8 mouse cellular contexts compared by ENCODE assay signal in genomic region chr2:150500124-150500973, GRCm38 (mm10). TPM values are rescaled to one million over a fixed set of nuclear protein-coding genes. Genes with fewer than 3 reads are reported as not detected.
DNase-seq lines count a peak whose midpoint lies in the region; ATAC-seq and TF ChIP-seq lines count a peak whose summit lies in the region.
"Not testable (repeated sequence)": the region's sequence is repeated elsewhere in the genome, so short reads cannot be mapped to it uniquely, and the experiment has no call there.

No protein-coding gene starts in this region.

- H3K27me3 ChIP-seq in ES-Bruce4 (ENCODE audit: control insufficient read depth, insufficient read depth, low read length, poor library complexity, severe bottlenecking); embryonic facial prominence, embryonic 12.5 days; forebrain, postnatal 0 days (ENCODE audit: insufficient read depth, low read length); hindbrain, embryonic 13.5 days; kidney, postnatal 0 days (ENCODE audit: insufficient read depth, low read length); liver, embryonic 16.5 days (ENCODE audit: control insufficient read depth, insufficient read depth, low read depth, low read length); midbrain, embryonic 14.5 days (ENCODE audit: control insufficient read depth, insufficient read depth, low read length): not testable (repeated sequence)

- not testable (repeated sequence) for H3K27ac ChIP-seq in ES-Bruce4 (ENCODE audit: insufficient read depth, low read length); embryonic facial prominence, embryonic 12.5 days; forebrain, postnatal 0 days (ENCODE audit: low read depth, low read length); hindbrain, embryonic 13.5 days; kidney, postnatal 0 days; liver, embryonic 16.5 days (ENCODE audit: low read length); midbrain, embryonic 14.5 days (replicated peaks; ENCODE audit: low read depth, low read length)

- H3K4me1 ChIP-seq in ES-Bruce4 (ENCODE audit: control insufficient read depth, insufficient read depth, low read length); embryonic facial prominence, embryonic 12.5 days; forebrain, postnatal 0 days (ENCODE audit: insufficient read depth); hindbrain, embryonic 13.5 days (replicated peaks); kidney, postnatal 0 days (replicated peaks; ENCODE audit: insufficient read depth, low read length); liver, embryonic 16.5 days (ENCODE audit: control insufficient read depth, low read depth, low read length); midbrain, embryonic 14.5 days (ENCODE audit: control insufficient read depth, insufficient read depth, low read length): not testable (repeated sequence)

- H3K9ac ChIP-seq in ES-Bruce4 (ENCODE audit: low read depth, poor library complexity, severe bottlenecking); embryonic facial prominence, embryonic 12.5 days; forebrain, postnatal 0 days; kidney, postnatal 0 days (ENCODE audit: low read depth, low read length); liver, embryonic 16.5 days (ENCODE audit: low read depth, low read length); midbrain, embryonic 14.5 days (replicated peaks; ENCODE audit: low read length): not testable (repeated sequence)
- H3K9ac ChIP-seq in hindbrain, embryonic 13.5 days, result peak overlapping the region; percentile 36; the same call in 1 of the 2 replicates

- TF ChIP-seq POLR2A in ES-Bruce4 (IDR thresholded peaks at IDR 0.05; ENCODE audit: insufficient read depth, low read length), result not testable (repeated sequence)

- not testable (repeated sequence) for ATAC-seq in embryonic facial prominence, embryonic 12.5 days (ENCODE audit: insufficient number of reproducible peaks, insufficient read depth, low FRiP score, low TSS enrichment); forebrain, postnatal 0 days; liver, embryonic 16.5 days (ENCODE audit: low read depth); midbrain, embryonic 14.5 days (ENCODE audit: low FRiP score, low TSS enrichment)
- peak; percentile 39; the same call in 1 of the 2 replicates for ATAC-seq in hindbrain, embryonic 13.5 days (ENCODE audit: low FRiP score)
- 0 out of 2 replicates have a peak, but pooled peaks have one; percentile 36 for ATAC-seq in kidney, postnatal 0 days (replicated peaks; ENCODE audit: low FRiP score, low read depth)

- not testable (repeated sequence) for H3K36me3 ChIP-seq in ES-Bruce4 (ENCODE audit: control insufficient read depth, insufficient read depth, low read length, poor library complexity, severe bottlenecking); embryonic facial prominence, embryonic 12.5 days; forebrain, postnatal 0 days (ENCODE audit: insufficient read depth); hindbrain, embryonic 13.5 days; kidney, postnatal 0 days (ENCODE audit: insufficient read depth, low read length); liver, embryonic 16.5 days (ENCODE audit: control insufficient read depth, insufficient read depth); midbrain, embryonic 14.5 days (ENCODE audit: control insufficient read depth, insufficient read depth, low read length)

- H3K4me2 ChIP-seq in embryonic facial prominence, embryonic 12.5 days (replicated peaks), result peak overlapping the region; percentile 43
- peak overlapping the region; percentile 42 for H3K4me2 ChIP-seq in forebrain, postnatal 0 days (ENCODE audit: low read depth)
- peak overlapping the region; percentile 50 for H3K4me2 ChIP-seq in hindbrain, embryonic 13.5 days
- H3K4me2 ChIP-seq in kidney, postnatal 0 days (ENCODE audit: low read length), result peak overlapping the region; percentile 38
- H3K4me2 ChIP-seq in liver, embryonic 16.5 days (ENCODE audit: low read depth, low read length), result 0 out of 2 replicates have a peak overlapping the region, but pooled peaks have one; percentile 6
- peak overlapping the region; percentile 39; the same call in 1 of the 2 replicates for H3K4me2 ChIP-seq in midbrain, embryonic 14.5 days (ENCODE audit: low read length)

- not testable (repeated sequence) for DNase-seq in forebrain, postnatal 0 days
- DNase-seq in kidney, postnatal 0 days (ENCODE audit: low spot score), result peak; percentile 11
- peak; percentile 4 for DNase-seq in midbrain, embryonic 14.5 days
- DNase-seq in retina, postnatal 1 day, result peak; percentile 2

- 38% methylated on average over 60 of the region's 60 CpGs for WGBS in embryonic facial prominence, embryonic 12.5 days
- WGBS in forebrain, postnatal 0 days, result 50% methylated on average over 60 of the region's 60 CpGs
- WGBS in hindbrain, embryonic 13.5 days, result 44% methylated on average over 60 of the region's 60 CpGs
- 40% methylated on average over 60 of the region's 60 CpGs for WGBS in kidney, postnatal 0 days
- WGBS in liver, embryonic 16.5 days (ENCODE audit: insufficient replicate concordance), result 39% methylated on average over 60 of the region's 60 CpGs
- 52% methylated on average over 60 of the region's 60 CpGs for WGBS in midbrain, embryonic 14.5 days

- not testable (repeated sequence) for TF ChIP-seq CTCF in ES-Bruce4 (IDR thresholded peaks at IDR 0.05; ENCODE audit: low read depth, low read length); forebrain, postnatal 0 days (IDR thresholded peaks at IDR 0.05; ENCODE audit: low read depth); kidney, postnatal 0 days (IDR thresholded peaks at IDR 0.05; ENCODE audit: low read depth)

- peak overlapping the region; percentile 39 for H3K4me3 ChIP-seq in ES-Bruce4 (ENCODE audit: low read depth, low read length)
- H3K4me3 ChIP-seq in embryonic facial prominence, embryonic 12.5 days, result peak overlapping the region; percentile 27; the same call in 1 of the 2 replicates
- peak overlapping the region; percentile 18; the same call in 1 of the 2 replicates for H3K4me3 ChIP-seq in forebrain, postnatal 0 days (ENCODE audit: low read depth, low read length)
- peak overlapping the region; percentile 35 for H3K4me3 ChIP-seq in hindbrain, embryonic 13.5 days
- H3K4me3 ChIP-seq in kidney, postnatal 0 days (replicated peaks; ENCODE audit: low read depth, low read length); liver, embryonic 16.5 days (ENCODE audit: low read depth, low read length): not testable (repeated sequence)
- peak overlapping the region; percentile 23 for H3K4me3 ChIP-seq in midbrain, embryonic 14.5 days (replicated peaks; ENCODE audit: low read depth, low read length)

- H3K9me3 ChIP-seq in ES-Bruce4 (replicated peaks; ENCODE audit: control insufficient read depth, insufficient read depth, low read length, poor library complexity, severe bottlenecking); embryonic facial prominence, embryonic 12.5 days; forebrain, postnatal 0 days (ENCODE audit: low read length); hindbrain, embryonic 13.5 days; kidney, postnatal 0 days (replicated peaks; ENCODE audit: low read length); liver, embryonic 16.5 days (replicated peaks; ENCODE audit: control insufficient read depth, low read length); midbrain, embryonic 14.5 days (ENCODE audit: control insufficient read depth, low read length): not testable (repeated sequence)

- TF ChIP-seq EP300 in ES-Bruce4 (IDR thresholded peaks at IDR 0.05; ENCODE audit: insufficient read depth, low read depth, low read length), result not testable (repeated sequence)

RNA-seq across cellular contexts. Expression of gene Zfp345, which starts 15.5 kb away (rescaled TPM):
- polyA plus RNA-seq in ES-Bruce4 (2011; ENCODE audit: insufficient read depth, insufficient read length, low read depth, missing spikeins), result 7.8 and 8.6 TPM in 2 replicates
- polyA plus RNA-seq in embryonic facial prominence, embryonic 12.5 days (2016; fragmentation: Nextera tagmentation; extraction: Ambion mirVana), result 0.05 TPM in 1 of 2 replicates, not detected in the other
- total RNA-seq in forebrain, postnatal 0 days (2014; rRNA removed), result not detected in 2 replicates
- polyA plus RNA-seq in forebrain, postnatal 0 days (2015; fragmentation: Nextera tagmentation; extraction: Ambion mirVana), result 0.05 TPM in 1 of 2 replicates, not detected in the other
- not detected in 2 replicates for polyA plus RNA-seq in hindbrain, embryonic 13.5 days (2015; fragmentation: Nextera tagmentation; extraction: Ambion mirVana)
- 0.09 and 0.10 TPM in 2 replicates for polyA plus RNA-seq in kidney, postnatal 0 days (2015; fragmentation: Nextera tagmentation; extraction: Ambion mirVana)
- polyA plus RNA-seq in liver, embryonic 16.5 days (2015; fragmentation: Nextera tagmentation; extraction: Ambion mirVana), result not detected in 2 replicates
- 0.08 TPM in 1 of 2 replicates, not detected in the other for polyA plus RNA-seq in midbrain, embryonic 14.5 days (2014; fragmentation: Nextera tagmentation; extraction: Ambion mirVana)

RNA-seq across cellular contexts. Expression of gene Zfp442, which starts 49.1 kb away (rescaled TPM):
- polyA plus RNA-seq in ES-Bruce4 (2011; ENCODE audit: insufficient read depth, insufficient read length, low read depth, missing spikeins), result 8.1 TPM in 2 replicates
- 9.4 and 10.2 TPM in 2 replicates for polyA plus RNA-seq in embryonic facial prominence, embryonic 12.5 days (2016; fragmentation: Nextera tagmentation; extraction: Ambion mirVana)
- total RNA-seq in forebrain, postnatal 0 days (2014; rRNA removed), result 6.6 and 7.4 TPM in 2 replicates
- polyA plus RNA-seq in forebrain, postnatal 0 days (2015; fragmentation: Nextera tagmentation; extraction: Ambion mirVana), result 3.2 and 4.5 TPM in 2 replicates
- 8.0 and 9.3 TPM in 2 replicates for polyA plus RNA-seq in hindbrain, embryonic 13.5 days (2015; fragmentation: Nextera tagmentation; extraction: Ambion mirVana)
- polyA plus RNA-seq in kidney, postnatal 0 days (2015; fragmentation: Nextera tagmentation; extraction: Ambion mirVana), result 5.1 and 5.8 TPM in 2 replicates
- polyA plus RNA-seq in liver, embryonic 16.5 days (2015; fragmentation: Nextera tagmentation; extraction: Ambion mirVana), result 0.93 and 1.4 TPM in 2 replicates
- polyA plus RNA-seq in midbrain, embryonic 14.5 days (2014; fragmentation: Nextera tagmentation; extraction: Ambion mirVana), result 8.0 and 9.9 TPM in 2 replicates
